Mouse (Mus musculus): ENCODE results near the gene Mgat3.

Gene Mgat3

GRCm38 (mm10) chr15:80232331-80232730 lies 58.8 kb downstream of the Mgat3 start:
- DNase-seq = no peak

GRCm38 (mm10) chr15:80233053-80233452 lies 59.5 kb downstream of the Mgat3 start:
- no peak for DNase-seq

GRCm38 (mm10) chr15:80233733-80234509 lies 60.4 kb downstream of the Mgat3 start, which contains the start of gene Mief1:
Gene Mief1 (plus strand): TSS chr15:80234018.
- peak; percentile 98 to 99 for DNase-seq

- DNase-seq = no peak
Measured at GRCm38 (mm10) chr15:80235535-80235934, 62.0 kb downstream of the Mgat3 start, which contains the start of gene AC140267.1. Gene AC140267.1 (plus strand): TSS chr15:80235835.

GRCm38 (mm10) chr15:80248135-80248534 lies 74.6 kb downstream of the Mgat3 start:
- DNase-seq = peak; percentile 76 to 77

GRCm38 (mm10) chr15:80248596-80248995 lies 75.1 kb downstream of the Mgat3 start:
- no peak for DNase-seq

- DNase-seq = no peak
Measured at GRCm38 (mm10) chr15:80249672-80250071, 76.2 kb downstream of the Mgat3 start.

GRCm38 (mm10) chr15:80250586-80250985 lies 77.1 kb downstream of the Mgat3 start:
- DNase-seq = no peak

GRCm38 (mm10) chr15:80253530-80253929 lies 80.0 kb downstream of the Mgat3 start:
- DNase-seq = no peak

GRCm38 (mm10) chr15:80254207-80254606 lies 80.7 kb downstream of the Mgat3 start:
- DNase-seq = peak in 1 of 2 experiments; percentile 54

- peak; percentile 99 for DNase-seq
Measured at GRCm38 (mm10) chr15:80254847-80255645, 81.5 kb downstream of the Mgat3 start, which contains the start of gene Atf4. Gene Atf4 (plus strand): TSS chr15:80255184.

- DNase-seq = peak; percentile 81 to 88
Measured at GRCm38 (mm10) chr15:80255646-80256121, 82.2 kb downstream of the Mgat3 start.

- DNase-seq = peak in 1 of 2 experiments; percentile 48
Measured at GRCm38 (mm10) chr15:80256242-80256641, 82.7 kb downstream of the Mgat3 start.

- DNase-seq = no peak
Measured at GRCm38 (mm10) chr15:80256656-80257601, 83.4 kb downstream of the Mgat3 start.

GRCm38 (mm10) chr15:80257602-80258239 lies 84.2 kb downstream of the Mgat3 start:
- DNase-seq = peak; percentile 50 to 65

- no peak for DNase-seq
Measured at GRCm38 (mm10) chr15:80258240-80259170, 85.0 kb downstream of the Mgat3 start.

GRCm38 (mm10) chr15:80259406-80260045 lies 86.0 kb downstream of the Mgat3 start:
- no peak for DNase-seq

GRCm38 (mm10) chr15:80260677-80261076 lies 87.2 kb downstream of the Mgat3 start:
- peak; percentile 93 to 95 for DNase-seq

GRCm38 (mm10) chr15:80261100-80261499 lies 87.6 kb downstream of the Mgat3 start:
- no peak for DNase-seq
